Mouse (Mus musculus) macrophage (primary cell): ENCODE results near the gene Gm884. TPM values are rescaled to one million over a fixed set of nuclear protein-coding genes. Genes with fewer than 3 reads are reported as not detected.
"Not testable (repeated sequence)": the region's sequence is repeated elsewhere in the genome, so short reads cannot be mapped to it uniquely, and the experiment has no call there.

Source experiments
- H3K27ac ChIP-seq: fragments of 350-480 bp; formaldehyde crosslinking; 2 replicates; pipeline ENCODE4 v1.9.0; 2021
- H3K36me3 ChIP-seq: fragments of 350-480 bp; formaldehyde crosslinking; 2 replicates; pipeline ENCODE4 v1.9.0; 2021; ENCODE audit errors: inconsistent target
- H3K4me3 ChIP-seq: fragments of 350-480 bp; formaldehyde crosslinking; 2 replicates; pipeline ENCODE4 v1.9.0; 2021; ENCODE audit errors: inconsistent target
- H3K79me2 ChIP-seq: fragments of 350-480 bp; formaldehyde crosslinking; 2 replicates; pipeline ENCODE4 v1.9.0; 2021; ENCODE audit errors: inconsistent target
- WGBS: methylation state at CpG from one replicate; pipeline ENCODE4 v1.1.7; 2026; ENCODE audit warnings: inconsistent platforms; ENCODE audit not compliant: missing documents; 5-methylcytosine and 5-hydroxymethylcytosine counted together
- polyA plus RNA-seq: library from polyadenylated mRNA; stranded (reverse); fragments of 250-400 nt; gene quantifications from 3 replicates; pipeline ENCODE4 v1.2.4, GENCODE M21; 2018; ENCODE audit warnings: inconsistent platforms

The Gm884 gene
- polyA plus RNA-seq, 1 experiment from 2014 or later = not detected

DNA sequence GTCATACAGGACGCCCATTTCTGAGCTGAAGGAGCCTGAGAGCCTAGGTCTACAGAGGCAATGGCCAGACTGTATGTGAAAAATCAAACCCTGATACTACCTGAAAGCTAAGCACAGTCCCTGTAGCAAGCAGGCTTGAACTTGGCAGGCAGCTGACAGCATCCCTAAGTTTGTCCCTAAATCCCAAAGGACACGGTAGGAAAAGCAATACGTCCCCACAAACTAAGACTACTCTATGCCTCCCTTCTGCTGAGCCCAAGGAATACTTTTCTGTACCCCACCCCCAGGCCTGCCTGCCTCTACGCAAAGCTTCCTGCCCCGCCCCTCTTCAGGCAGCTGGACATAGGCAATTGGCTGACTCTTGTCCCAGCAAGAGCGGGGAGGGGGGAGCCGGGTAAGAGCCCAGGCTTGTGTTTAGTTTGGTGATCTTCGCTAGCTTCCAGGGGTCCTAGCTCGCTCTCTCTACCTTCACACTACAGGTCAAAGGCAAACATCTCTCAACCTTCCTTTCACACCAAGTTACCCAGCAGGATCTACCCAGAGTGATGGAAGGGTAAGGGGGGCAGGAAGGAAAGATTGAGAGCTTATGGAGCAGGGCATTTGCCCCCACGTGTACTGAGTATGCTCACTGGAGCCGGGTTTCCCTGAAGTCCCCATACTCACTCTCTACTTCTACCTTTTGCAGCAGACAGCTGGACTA is 27.1 kb upstream of the Gm884 start:
- WGBS = 13% methylated on average over 11 of the region's 11 CpGs
- H3K4me3 ChIP-seq = no peak overlapping the region
- H3K79me2 ChIP-seq = no peaks in the 10 kb centered on the region
- H3K27ac ChIP-seq = no peak overlapping the region
- no peaks in the 10 kb centered on the region for H3K36me3 ChIP-seq

DNA sequence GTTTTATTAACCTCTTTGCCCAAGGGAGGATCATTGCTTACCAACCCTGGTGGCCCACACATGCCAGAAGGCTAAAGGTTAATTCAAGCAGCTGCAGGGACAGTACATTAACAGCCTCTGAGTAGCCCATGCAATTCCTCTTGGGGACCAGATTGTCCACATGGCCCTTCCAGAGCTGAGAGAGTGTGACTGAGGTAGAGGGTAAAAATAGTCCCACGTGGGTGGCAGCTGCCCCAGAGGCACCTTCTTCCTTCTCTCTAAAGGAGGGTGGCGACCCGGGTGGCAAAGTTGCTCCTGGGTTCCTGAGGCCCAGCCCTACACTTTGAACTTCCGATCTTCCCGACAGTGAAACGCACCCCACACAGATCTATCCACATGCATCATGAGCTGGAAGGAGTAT is 25.4 kb upstream of the Gm884 start:
- no peaks in the 10 kb centered on the region for H3K36me3 ChIP-seq
- no peaks in the 10 kb centered on the region for H3K79me2 ChIP-seq
- WGBS = 78% methylated on average over 6 of the region's 6 CpGs

DNA sequence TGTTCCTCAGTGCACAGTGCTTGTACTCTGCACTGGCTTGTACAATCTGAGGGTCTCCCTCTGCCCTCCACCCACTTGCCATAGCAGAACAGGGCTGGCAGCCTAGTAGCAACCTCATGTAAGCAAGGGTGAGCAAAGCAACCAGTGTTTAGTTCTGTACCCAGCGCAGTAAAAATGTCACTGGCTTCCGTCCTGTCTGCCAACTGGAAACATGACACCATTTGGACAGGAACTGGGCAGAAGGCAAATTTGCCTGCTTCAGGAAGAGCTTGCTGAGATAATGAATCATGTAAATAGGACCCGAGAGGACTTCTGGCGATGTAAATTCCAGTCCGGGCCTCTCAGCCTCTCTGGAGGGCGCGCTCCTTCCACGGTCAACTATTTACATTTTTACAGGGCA is 24.8 kb upstream of the Gm884 start:
- Histone ChIP-seq H3K36me3 (no peaks in the 10 kb centered on the region), H3K79me2 (no peaks in the 10 kb centered on the region), H3K27ac (no peak overlapping the region), H3K4me3 (no peak overlapping the region)
- 65% methylated on average over 8 of the region's 8 CpGs for WGBS

More for the DNA sequence above, 25.4 kb upstream of the Gm884 start:
- Histone ChIP-seq H3K27ac (no peak overlapping the region), H3K4me3 (no peak overlapping the region)

DNA sequence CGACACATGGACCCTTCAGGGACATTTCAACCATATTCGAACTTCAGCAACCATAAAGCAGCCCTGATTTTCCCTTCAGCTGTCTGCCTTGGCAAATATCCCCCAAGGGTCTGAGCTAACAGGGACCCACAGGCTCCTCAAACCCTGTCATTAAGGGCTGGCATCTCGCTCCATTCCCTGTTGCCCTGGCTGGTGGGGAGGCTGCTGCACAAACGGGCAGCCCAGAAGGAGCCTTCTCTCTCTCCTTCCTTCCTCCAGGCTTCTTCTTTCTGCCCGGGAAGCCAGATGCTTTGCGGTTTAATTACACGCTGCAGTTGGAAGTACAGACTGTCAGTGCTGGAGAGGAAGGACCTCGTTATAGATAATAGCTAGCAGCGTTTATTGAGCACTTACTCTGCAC is 22.3 kb upstream of the Gm884 start:
- H3K79me2 ChIP-seq = no peaks in the 10 kb centered on the region
- H3K27ac ChIP-seq = no peak overlapping the region
- no peaks in the 10 kb centered on the region for H3K36me3 ChIP-seq
- WGBS = 77% methylated on average over 9 of the region's 9 CpGs
- no peak overlapping the region for H3K4me3 ChIP-seq

DNA sequence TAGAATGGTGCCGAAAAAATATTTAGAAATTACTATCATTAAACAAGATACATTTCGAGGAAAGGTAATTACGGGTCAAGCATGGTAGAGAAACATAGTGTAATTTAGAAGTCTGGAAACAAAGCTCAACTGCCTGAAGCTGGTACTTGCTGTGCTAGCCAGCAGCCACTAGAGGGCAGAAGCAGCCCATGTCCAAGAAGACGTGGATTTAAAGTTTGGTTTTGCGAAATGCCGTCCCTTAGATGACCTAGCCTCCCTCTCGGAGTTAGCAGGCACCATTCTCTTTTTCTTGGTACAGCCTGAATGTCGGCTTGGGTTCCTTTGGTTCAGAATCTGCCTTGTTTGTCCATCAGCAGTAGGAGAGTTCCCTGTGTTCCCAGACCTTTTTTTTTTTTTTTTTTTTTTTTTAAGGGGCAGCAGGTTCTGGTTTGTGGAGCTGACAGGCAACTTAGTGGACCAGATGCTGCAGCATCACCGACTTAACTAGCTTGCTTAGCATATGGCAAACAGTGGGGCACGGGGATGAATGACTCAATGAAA is 18.5 kb upstream of the Gm884 start:
- Histone ChIP-seq H3K79me2 (no peaks in the 10 kb centered on the region), H3K4me3 (no peak overlapping the region), H3K27ac (no peak overlapping the region), H3K36me3 (no peaks in the 10 kb centered on the region)
- whole genome bisulfite sequencing = 4% methylated on average over 10 of the region's 10 CpGs

DNA sequence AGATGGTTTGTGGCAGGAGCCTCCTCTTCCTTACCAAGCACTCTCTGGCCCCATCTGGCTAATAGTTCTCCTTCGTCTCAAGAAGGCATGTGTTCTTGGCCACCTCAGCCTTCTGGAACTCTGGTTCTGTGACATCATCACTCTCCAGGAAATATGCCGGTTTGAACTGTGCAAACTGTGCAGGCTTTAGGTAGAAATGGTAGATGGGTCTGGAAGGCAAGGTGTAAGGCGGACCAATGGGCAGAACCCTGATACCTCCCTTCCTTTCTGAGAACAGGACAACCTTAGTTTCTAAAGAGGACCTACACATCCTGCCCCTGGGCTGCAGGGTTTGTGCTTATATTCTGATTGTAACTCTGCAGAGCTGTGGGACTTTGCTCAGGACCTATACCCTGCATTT is 17.9 kb upstream of the Gm884 start, which contains the start of gene Lyzl6:
Gene Lyzl6 (minus strand): TSS at position 101 of the 400 bp plus-strand sequence.
- Histone ChIP-seq H3K27ac (no peak within 1 kb of the TSS), H3K36me3 (no peaks in the 10 kb centered on the region), H3K4me3 (no peak within 1 kb of the TSS), H3K79me2 (no peaks in the 10 kb centered on the region)
- WGBS = 73% methylated on average over 3 of the region's 3 CpGs

DNA sequence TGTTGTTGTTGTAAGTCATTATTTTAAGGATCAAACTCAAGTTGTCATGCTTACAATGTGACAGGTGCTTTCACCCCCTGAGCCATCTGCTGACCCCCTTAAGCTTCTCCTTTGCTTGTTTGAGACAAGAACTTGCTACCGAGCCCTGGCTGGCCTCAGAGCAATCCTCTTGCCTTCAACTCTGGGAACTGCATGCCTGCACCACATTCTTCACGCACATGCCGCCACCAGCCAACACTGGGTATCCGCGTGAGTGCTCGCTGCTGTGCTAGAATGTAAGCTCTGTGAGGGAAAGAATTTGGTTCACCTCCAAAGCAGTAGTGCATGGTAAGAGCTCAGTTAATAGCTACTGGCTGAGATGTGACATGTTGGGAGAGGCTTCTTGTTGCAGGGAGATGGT is 15.3 kb upstream of the Gm884 start:
- Histone ChIP-seq H3K36me3 (no peaks in the 10 kb centered on the region), H3K27ac (no peak overlapping the region), H3K79me2 (no peaks in the 10 kb centered on the region), H3K4me3 (no peak overlapping the region)
- WGBS = 74% methylated on average over 6 of the region's 6 CpGs

DNA sequence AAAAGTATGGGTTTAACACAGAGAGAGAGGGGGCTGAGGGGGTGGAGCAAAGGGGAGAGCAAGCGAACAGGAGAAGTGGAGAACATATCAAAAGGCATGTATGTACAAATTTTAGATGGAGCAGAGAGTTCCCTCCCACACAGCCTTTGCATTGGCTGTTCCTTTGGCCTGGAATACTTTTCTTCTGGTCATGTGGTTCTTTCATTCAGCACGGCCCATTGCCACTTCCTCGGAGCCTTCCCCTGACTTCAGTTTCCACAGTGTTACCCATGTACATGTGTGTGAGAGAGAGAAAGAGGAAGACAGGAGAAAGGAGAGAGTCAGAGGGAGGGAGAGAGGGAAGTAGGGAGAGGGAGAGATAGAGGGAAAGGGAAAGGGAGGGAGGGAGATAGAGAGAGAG is 14.5 kb upstream of the Gm884 start:
- WGBS = 67% methylated on average over 3 of the region's 3 CpGs
- Histone ChIP-seq H3K27ac (no peak overlapping the region), H3K36me3 (no peaks in the 10 kb centered on the region), H3K4me3 (no peak overlapping the region), H3K79me2 (no peaks in the 10 kb centered on the region)

DNA sequence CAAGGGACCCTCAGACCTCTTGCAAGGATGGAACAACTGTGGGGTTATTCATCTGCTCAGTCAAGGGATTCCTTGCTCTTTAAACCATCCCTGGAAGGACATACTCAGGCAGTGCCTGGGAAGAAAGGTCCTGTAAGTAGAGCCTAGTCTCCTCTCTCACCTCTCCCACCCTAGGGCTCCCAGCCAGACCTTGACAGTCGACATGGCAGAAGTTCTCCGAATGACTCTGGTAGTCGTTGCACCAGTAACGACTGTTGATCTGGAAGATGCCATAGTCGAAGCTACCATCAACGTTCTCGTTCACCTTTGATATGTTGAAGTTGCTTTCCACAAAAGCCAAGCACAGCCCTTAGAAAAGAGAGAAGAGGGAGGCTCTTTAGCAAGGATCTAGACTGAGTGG is 13.9 kb upstream of the Gm884 start:
- Histone ChIP-seq H3K27ac (no peak overlapping the region), H3K36me3 (no peaks in the 10 kb centered on the region), H3K4me3 (no peak overlapping the region), H3K79me2 (no peaks in the 10 kb centered on the region)
- 92% methylated on average over 7 of the region's 7 CpGs for WGBS

DNA sequence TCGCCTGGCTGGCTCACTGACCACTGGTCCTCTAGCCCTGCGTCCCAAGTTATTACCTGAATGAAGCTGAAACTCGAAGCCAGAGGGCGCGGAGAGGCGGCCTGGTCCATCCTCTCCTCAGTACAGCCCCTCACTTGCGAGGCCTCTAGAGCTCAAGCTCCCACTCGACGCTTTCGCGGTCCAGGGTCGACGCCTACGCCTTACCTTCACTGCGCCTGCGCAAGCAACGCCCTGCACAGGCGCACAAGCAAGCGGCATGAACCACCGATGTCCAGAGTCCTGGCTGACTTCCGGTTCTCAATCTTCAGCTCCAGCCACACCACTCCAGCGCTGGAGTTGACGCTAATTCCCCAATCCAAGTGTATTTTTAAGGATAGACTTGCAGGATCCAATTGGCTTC is 6.5 kb upstream of the Gm884 start:
- H3K36me3 ChIP-seq = no peaks in the 10 kb centered on the region
- no peak overlapping the region for H3K27ac ChIP-seq
- WGBS = 85% methylated on average over 23 of the region's 23 CpGs
- H3K79me2 ChIP-seq = no peaks in the 10 kb centered on the region
- H3K4me3 ChIP-seq = no peak overlapping the region

DNA sequence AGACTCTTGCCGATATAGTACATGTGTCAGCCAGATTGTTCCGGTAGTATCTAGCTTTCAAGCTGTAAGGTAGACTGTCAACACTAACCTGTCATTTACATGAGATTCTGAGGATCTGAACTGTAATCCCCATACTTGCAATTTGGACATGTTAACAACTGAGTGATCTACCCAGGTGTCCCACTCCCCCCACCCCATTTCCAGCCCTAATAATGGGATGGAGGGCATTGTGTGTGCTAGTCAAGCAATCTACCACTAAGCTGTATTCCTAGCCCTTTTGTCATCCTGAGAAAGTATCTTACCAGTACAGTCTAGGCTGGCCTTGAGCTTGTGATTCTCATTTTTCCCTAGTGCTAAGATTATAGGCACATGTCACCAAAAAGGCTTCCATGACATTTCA is 10.2 kb downstream of the Gm884 start:
- 95% methylated on average over 2 of the region's 2 CpGs for WGBS
- no peaks in the 10 kb centered on the region for H3K36me3 ChIP-seq

DNA sequence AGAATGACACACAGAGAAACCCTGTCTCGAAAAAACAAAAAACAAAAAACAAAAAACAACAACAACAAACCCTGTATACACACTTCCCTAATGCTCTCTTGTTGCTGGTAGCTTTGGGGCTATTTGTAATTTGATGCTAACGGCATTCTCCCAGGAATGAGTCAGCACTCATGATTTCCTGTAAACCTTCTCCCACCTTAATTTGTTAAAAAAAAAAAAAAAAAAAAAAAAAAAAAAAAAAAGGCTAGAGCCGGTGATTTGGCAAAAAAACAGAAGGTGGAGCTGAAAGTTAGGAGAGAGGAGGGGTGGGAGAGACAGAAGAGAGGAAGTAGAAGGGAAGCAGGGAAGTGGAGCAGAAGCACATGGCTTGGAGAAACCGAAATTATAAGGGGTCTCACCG is 14.3 kb downstream of the Gm884 start:
- no peak overlapping the region for H3K4me3 ChIP-seq
- H3K27ac ChIP-seq = no peak overlapping the region
- no peaks in the 10 kb centered on the region for H3K36me3 ChIP-seq
- 18% methylated on average over 4 of the region's 5 CpGs for WGBS
- H3K79me2 ChIP-seq = no peaks in the 10 kb centered on the region

More for the DNA sequence above, 10.2 kb downstream of the Gm884 start:
- Histone ChIP-seq H3K79me2 (no peaks in the 10 kb centered on the region), H3K4me3 (no peak overlapping the region), H3K27ac (no peak overlapping the region)

DNA sequence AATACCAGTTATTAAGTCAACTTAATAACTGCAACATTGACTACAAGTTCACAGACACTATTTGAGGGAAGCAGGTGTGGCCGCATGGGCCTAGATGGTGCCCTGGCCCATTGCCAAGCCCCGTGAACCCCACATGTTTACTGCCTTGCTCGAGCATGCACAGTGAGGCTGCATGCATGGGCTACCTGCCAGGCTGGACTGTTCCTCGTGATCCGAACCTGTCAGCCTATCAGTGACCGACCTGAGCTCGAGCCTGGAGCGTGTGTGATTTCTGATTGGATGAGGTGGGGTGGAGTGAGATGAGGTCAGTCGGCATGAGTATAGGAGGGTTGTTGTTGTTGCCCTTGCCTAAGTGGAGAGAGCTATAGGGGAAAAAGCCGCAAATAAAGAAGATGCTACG is 42.6 kb downstream of the Gm884 start:
- WGBS = 93% methylated on average over 11 of the region's 11 CpGs
- H3K27ac ChIP-seq = no peak overlapping the region
- no peaks in the 10 kb centered on the region for H3K36me3 ChIP-seq
- H3K79me2 ChIP-seq = no peaks in the 10 kb centered on the region
- no peak overlapping the region for H3K4me3 ChIP-seq

DNA sequence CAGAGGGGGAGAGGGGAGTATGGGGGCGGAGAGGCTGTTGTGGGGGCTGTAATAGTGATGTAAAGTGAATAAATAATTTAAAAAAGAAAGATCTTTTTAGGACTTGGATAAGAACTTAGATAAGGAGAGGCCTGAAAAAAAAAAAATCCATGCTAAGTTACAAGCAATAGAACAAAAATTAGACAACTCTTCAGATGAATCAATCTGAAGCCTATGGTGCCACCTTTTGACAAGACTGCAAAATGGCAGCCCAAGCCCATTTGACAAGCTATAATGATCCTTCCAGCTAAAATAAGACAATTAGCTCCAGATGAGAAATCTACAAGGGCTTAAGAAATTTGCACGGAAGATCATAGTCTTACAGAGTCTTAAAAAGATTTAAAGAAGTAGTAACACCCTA is 64.9 kb downstream of the Gm884 start:
- H3K79me2 ChIP-seq = no peaks in the 10 kb centered on the region
- no peak overlapping the region for H3K27ac ChIP-seq
- 79% methylated on average over 2 of the region's 2 CpGs for WGBS
- H3K4me3 ChIP-seq = no peak overlapping the region
- no peaks in the 10 kb centered on the region for H3K36me3 ChIP-seq

DNA sequence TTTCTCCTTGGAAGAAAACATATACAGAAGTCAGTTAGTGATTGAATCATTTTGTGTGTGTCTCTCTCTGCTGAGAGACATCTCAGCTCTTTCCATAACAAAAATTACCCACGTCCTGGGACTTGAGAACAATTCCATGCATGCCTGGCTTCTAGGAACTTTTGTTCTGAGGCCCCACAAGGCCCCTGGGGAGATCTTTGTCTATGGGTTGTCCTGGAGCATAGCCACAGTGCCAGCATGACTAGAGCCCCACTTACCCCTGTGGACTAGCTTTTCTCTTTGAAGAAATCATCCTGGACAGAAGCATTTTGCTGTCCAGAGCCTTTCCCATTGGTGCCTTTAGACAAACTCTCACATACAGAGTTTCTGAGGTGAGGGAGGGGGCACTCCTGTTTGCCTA is 86.0 kb downstream of the Gm884 start:
- H3K27ac ChIP-seq = not testable (repeated sequence)

DNA sequence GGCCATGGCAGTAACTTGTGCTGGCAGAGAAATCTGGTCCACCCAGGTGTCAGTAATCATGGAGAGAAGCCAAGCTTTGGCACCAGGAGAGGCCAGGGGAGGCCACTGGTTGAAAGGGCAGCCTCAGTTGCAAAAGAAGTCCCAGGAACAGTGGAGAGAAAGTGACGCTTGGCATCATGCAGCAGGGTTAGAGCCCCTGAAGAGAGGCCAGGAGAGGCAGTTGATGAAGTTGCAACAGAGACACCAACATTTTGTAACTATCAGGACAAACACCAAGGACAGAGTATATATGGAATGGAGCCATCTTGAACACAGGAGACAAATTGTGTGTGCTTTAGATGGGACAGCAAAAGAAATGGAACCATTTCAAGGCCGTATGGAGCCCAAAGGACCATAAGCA is 108.8 kb downstream of the Gm884 start:
- H3K79me2 ChIP-seq = no peaks in the 10 kb centered on the region
- H3K4me3 ChIP-seq = no peak overlapping the region
- 96% methylated on average over 2 of the region's 2 CpGs for WGBS
- no peak overlapping the region for H3K27ac ChIP-seq
- H3K36me3 ChIP-seq = no peaks in the 10 kb centered on the region

More for the DNA sequence above, 86.0 kb downstream of the Gm884 start:
- H3K4me3 ChIP-seq, H3K36me3 ChIP-seq, H3K79me2 ChIP-seq: not testable (repeated sequence)
- WGBS = 69% methylated on average over 1 of the region's 1 CpGs
